Mouse (Mus musculus) liver, embryonic 12.5 days (tissue): ENCODE data around the gene Qk. TPM values are rescaled to one million over a fixed set of nuclear protein-coding genes. Genes with fewer than 3 reads are reported as not detected.

Experiments used
- ATAC-seq: fragments of 200-750 bp; cut with Nextera tagmentation; 2 replicates; pipeline ENCODE4 v1.8.0; 2017; ENCODE audit warnings: moderate number of reproducible peaks, mild to moderate bottlenecking, moderate library complexity
- H3K27ac ChIP-seq: fragments of 300-500 bp; sonication (generic); 2 replicates; pipeline ENCODE4 v1.5.1; 2016; ENCODE audit warnings: mild to moderate bottlenecking
- H3K27me3 ChIP-seq: fragments of 300-500 bp; sonication (generic); replicated peaks from 2 replicates; pipeline ENCODE4 v1.6.1; 2016; ENCODE audit warnings: mild to moderate bottlenecking, moderate library complexity
- H3K36me3 ChIP-seq: fragments of 300-500 bp; sonication (generic); 2 replicates; pipeline ENCODE4 v1.6.1; 2016; ENCODE audit warnings: mild to moderate bottlenecking, moderate library complexity
- H3K4me1 ChIP-seq: fragments of 300-500 bp; sonication (generic); 2 replicates; pipeline ENCODE4 v1.6.1; 2016
- H3K4me2 ChIP-seq: fragments of 300-500 bp; sonication (generic); 2 replicates; pipeline ENCODE4 v1.6.1; 2016; ENCODE audit warnings: mild to moderate bottlenecking, moderate library complexity
- H3K4me3 ChIP-seq: fragments of 300-500 bp; sonication (generic); 2 replicates; pipeline ENCODE4 v1.5.1; 2016; ENCODE audit warnings: mild to moderate bottlenecking, moderate library complexity
- H3K9ac ChIP-seq: fragments of 300-500 bp; sonication (generic); 2 replicates; pipeline ENCODE4 v1.6.1; 2016; ENCODE audit warnings: mild to moderate bottlenecking, moderate library complexity
- H3K9me3 ChIP-seq: fragments of 300-500 bp; sonication (generic); replicated peaks from 2 replicates; pipeline ENCODE4 v1.6.1; 2016; ENCODE audit warnings: mild to moderate bottlenecking, moderate library complexity
- WGBS: fragments of 180-500 bp; shearing (Covaris S2); methylation state at CpG from one replicate; pipeline ENCODE4 v1.1.7; 2016; ENCODE audit not compliant: insufficient replicate concordance; 5-methylcytosine and 5-hydroxymethylcytosine counted together
- polyA plus RNA-seq: library from polyadenylated mRNA; unstranded; fragments of >200 nt; fragmentation: Nextera tagmentation; extraction: Ambion mirVana; gene quantifications from 2 replicates; pipeline ENCODE4 v1.2.1, GENCODE M21; 2016

Gene Qk
- polyA plus RNA-seq, 1 experiment from 2014 or later = 8.5 TPM

DNA sequence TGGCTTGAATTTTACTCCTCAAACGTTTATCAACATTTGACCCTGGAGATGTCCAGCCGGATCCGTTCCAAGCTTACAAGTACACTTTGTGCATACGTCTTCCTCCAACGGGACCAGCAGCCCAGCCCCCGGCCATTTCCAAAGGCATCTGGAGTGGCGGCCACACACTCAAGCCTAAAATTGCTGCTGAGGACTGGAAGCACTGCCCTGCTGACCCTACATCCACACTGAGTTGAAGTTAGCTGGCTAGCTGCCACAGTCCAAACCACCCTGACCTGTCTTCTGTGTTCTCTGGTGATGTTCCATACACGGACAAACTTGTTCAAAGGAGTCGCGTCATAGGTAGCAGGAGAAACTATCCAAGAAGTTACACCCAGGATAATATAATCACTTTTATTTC lies 18.6 kb upstream of the Qk start:
- Histone ChIP-seq H3K4me1 (no peaks in the 10 kb centered on the region; the same call in 1 of the 2 replicates), H3K27ac (no peak overlapping the region)
- 67% methylated on average over 10 of the region's 10 CpGs for WGBS

DNA sequence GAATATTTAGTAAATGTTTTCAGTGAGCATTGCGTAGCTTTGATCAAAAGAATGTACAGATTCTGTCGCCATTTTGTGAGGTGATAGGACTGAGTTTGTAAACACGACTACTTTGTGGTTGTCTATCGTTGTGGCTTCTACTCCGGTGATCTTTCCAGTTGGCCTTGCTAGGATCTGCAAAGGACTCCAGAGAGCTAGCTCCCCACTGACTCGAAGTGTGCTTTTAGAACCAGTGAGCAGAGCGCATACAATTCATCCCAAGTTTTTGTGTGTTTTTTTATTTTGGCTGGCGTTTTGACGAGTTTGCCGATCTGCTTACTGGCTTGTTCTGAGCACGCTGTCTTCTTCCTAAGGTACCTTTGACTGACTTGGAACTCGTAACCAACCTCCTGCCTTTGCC lies 16.9 kb upstream of the Qk start:
- H3K4me2 ChIP-seq = no peak overlapping the region
- peaks cover 51% of the 10 kb centered on the region for H3K27me3 ChIP-seq
- ATAC-seq = no peak
- no peaks in the 10 kb centered on the region for H3K36me3 ChIP-seq
- no peak overlapping the region for H3K9ac ChIP-seq
- H3K4me3 ChIP-seq = no peak overlapping the region
- no peaks in the 10 kb centered on the region for H3K9me3 ChIP-seq
- H3K4me1 ChIP-seq = no peaks in the 10 kb centered on the region; the same call in 1 of the 2 replicates
- 76% methylated on average over 12 of the region's 12 CpGs for WGBS
- no peak overlapping the region for H3K27ac ChIP-seq

More for the DNA sequence above, 18.6 kb upstream of the Qk start:
- no peak overlapping the region for H3K9ac ChIP-seq
- H3K4me3 ChIP-seq = no peak overlapping the region
- no peak for ATAC-seq
- no peaks in the 10 kb centered on the region for H3K9me3 ChIP-seq
- H3K4me2 ChIP-seq = no peak overlapping the region
- H3K27me3 ChIP-seq = peaks cover 46% of the 10 kb centered on the region
- no peaks in the 10 kb centered on the region for H3K36me3 ChIP-seq

GRCm38 (mm10) chr17:10335809-10336499 lies 16.3 kb upstream of the Qk start:
- Histone ChIP-seq H3K4me1 (no peaks in the 10 kb centered on the region; the same call in 1 of the 2 replicates), H3K27ac (no peak overlapping the region), H3K4me2 (peak overlapping the region; percentile 57), H3K9me3 (no peaks in the 10 kb centered on the region), H3K27me3 (peaks cover 51% of the 10 kb centered on the region), H3K9ac (no peak overlapping the region), H3K36me3 (no peaks in the 10 kb centered on the region), H3K4me3 (peak overlapping the region; percentile 40)
- no peak for ATAC-seq
- WGBS = 20% methylated on average over 16 of the region's 16 CpGs

DNA sequence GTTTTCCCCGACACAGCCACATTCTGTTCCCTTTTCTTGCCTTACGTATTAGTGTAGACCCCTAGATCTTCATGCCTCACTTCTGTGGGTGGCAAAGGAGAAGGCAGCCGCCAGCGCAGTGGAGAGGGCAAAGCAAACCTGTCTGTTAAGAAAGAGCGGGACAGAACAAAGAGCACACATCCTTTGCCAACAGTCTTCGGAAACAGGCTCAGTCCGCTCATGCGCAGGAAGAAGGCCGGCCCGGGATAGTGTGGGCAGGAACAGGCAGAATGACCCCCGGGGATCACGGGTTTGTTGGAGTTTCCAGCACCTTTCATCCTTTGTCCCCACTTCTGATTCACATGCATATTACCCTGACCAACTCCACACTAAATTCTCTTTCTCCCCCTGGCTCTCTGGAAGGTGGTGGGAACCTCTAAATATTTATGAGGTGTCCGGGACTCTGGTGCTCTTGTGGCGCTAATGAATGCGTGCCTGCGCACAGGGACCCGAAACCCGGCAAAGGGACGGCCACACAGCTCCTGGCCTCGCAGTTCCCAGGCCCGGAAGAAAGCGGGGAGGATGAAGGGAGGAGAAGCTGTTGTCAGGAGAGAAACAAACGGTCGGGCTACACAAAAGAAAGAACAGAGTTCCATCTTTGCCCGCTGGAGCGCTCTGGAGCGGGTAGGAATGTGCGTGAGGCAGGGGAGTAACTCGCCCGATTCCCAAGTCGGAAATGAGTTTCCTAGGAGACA lies 15.5 kb upstream of the Qk start:
- peak overlapping the region; percentile 57 for H3K4me2 ChIP-seq
- no peak for ATAC-seq
- H3K27me3 ChIP-seq = peaks cover 51% of the 10 kb centered on the region
- no peaks in the 10 kb centered on the region for H3K9me3 ChIP-seq
- 0 out of 2 replicates have a peak overlapping the region, but pooled peaks have one; percentile 13 for H3K27ac ChIP-seq
- H3K4me1 ChIP-seq = no peaks in the 10 kb centered on the region; the same call in 1 of the 2 replicates
- H3K4me3 ChIP-seq = peak overlapping the region; percentile 40
- no peak overlapping the region for H3K9ac ChIP-seq
- WGBS = 1% methylated on average over 31 of the region's 31 CpGs
- H3K36me3 ChIP-seq = no peaks in the 10 kb centered on the region

- H3K4me3 ChIP-seq = no peak overlapping the region
These were observed 14.8 kb upstream of the Qk start for GRCm38 (mm10) chr17:10334481-10334880.

DNA sequence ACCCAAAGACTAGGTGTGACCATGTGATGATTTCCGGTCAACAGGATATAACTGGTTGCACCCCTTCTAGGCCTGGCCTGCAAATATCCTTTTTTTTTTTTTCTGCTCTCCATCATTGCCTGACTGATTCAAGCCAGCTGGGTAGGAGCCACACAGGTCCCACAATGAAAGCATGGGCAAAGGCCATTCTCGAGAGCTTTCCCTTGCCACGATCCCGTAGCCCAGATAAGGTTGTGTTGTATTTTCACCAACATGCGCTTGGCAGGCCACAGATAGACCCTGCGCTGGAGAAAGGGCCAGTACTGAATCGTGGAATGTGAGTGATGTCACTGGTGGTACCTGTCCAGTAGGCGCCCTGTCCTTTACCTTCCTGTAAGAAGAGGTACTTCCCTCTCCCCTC lies 13.7 kb upstream of the Qk start:
- peaks cover 51% of the 10 kb centered on the region for H3K27me3 ChIP-seq
- no peak overlapping the region for H3K27ac ChIP-seq
- 76% methylated on average over 8 of the region's 8 CpGs for WGBS

More at GRCm38 (mm10) chr17:10334481-10334880, 14.8 kb upstream of the Qk start:
- Histone ChIP-seq H3K27me3 (peaks cover 51% of the 10 kb centered on the region), H3K36me3 (no peaks in the 10 kb centered on the region), H3K9ac (no peak overlapping the region), H3K9me3 (no peaks in the 10 kb centered on the region), H3K27ac (no peak overlapping the region), H3K4me1 (peaks cover under 1% of the 10 kb centered on the region; the same call in 1 of the 2 replicates), H3K4me2 (peak overlapping the region; percentile 57)
- WGBS = 14% methylated on average over 1 of the region's 1 CpGs
- ATAC-seq = no peak

DNA sequence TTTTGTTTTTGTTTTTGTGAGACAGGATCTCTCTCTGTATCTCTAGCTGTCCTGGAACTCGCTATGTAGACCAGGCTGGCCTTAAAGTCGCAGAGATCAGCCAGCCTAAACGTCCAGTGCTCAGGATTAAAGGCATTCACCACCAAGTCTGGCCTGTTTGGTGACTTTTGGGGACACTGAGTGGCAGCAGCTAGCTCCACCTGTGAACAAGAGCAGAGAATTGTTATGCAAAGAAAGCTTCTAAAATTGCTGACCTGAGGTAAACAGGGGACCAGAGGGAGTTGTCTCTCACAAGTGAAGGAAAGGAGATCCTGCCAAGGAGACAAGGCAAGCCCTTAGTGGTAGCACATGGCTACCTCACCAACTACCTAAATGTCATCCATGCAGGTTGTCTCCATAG lies 12.5 kb upstream of the Qk start:
- no peak overlapping the region for H3K4me2 ChIP-seq
- no peaks in the 10 kb centered on the region for H3K36me3 ChIP-seq
- H3K4me1 ChIP-seq = peaks cover 8% of the 10 kb centered on the region; the same call in 1 of the 2 replicates
- no peak overlapping the region for H3K27ac ChIP-seq
- peaks cover 44% of the 10 kb centered on the region for H3K27me3 ChIP-seq
- H3K9me3 ChIP-seq = no peaks in the 10 kb centered on the region
- H3K4me3 ChIP-seq = no peak overlapping the region
- ATAC-seq = no peak
- no peak overlapping the region for H3K9ac ChIP-seq
- 68% methylated on average over 3 of the region's 3 CpGs for WGBS

More for the DNA sequence above, 13.7 kb upstream of the Qk start:
- Histone ChIP-seq H3K4me2 (no peak overlapping the region), H3K36me3 (no peaks in the 10 kb centered on the region), H3K9ac (no peak overlapping the region), H3K4me1 (peaks cover 7% of the 10 kb centered on the region; the same call in 1 of the 2 replicates), H3K4me3 (no peak overlapping the region), H3K9me3 (no peaks in the 10 kb centered on the region)
- no peak for ATAC-seq

DNA sequence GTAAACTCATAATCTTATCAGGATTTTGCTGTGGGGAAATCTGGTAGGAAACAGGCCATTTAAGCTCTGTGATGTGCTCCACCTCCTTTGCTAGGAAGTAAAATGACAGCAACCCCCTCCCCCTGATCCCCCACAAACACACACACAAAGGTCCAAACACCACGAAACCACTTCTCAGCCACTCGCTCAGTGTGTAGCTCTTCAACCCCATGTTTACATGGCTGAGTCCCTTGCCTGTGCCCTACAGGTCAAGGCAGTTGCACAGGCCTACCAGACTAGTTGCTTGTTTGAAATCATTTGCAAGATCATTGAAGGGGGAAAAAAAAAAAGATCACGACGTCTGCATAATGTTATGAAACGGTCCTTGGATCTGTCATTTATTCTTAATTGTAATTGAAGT lies 9.8 kb upstream of the Qk start:
- Histone ChIP-seq H3K9ac (no peak overlapping the region), H3K36me3 (no peaks in the 10 kb centered on the region), H3K4me3 (no peak overlapping the region), H3K9me3 (no peaks in the 10 kb centered on the region), H3K27me3 (peaks cover 18% of the 10 kb centered on the region), H3K27ac (no peak overlapping the region), H3K4me2 (no peak overlapping the region), H3K4me1 (peaks cover 13% of the 10 kb centered on the region; the same call in 1 of the 2 replicates)
- ATAC-seq = no peak
- WGBS = 55% methylated on average over 5 of the region's 5 CpGs

DNA sequence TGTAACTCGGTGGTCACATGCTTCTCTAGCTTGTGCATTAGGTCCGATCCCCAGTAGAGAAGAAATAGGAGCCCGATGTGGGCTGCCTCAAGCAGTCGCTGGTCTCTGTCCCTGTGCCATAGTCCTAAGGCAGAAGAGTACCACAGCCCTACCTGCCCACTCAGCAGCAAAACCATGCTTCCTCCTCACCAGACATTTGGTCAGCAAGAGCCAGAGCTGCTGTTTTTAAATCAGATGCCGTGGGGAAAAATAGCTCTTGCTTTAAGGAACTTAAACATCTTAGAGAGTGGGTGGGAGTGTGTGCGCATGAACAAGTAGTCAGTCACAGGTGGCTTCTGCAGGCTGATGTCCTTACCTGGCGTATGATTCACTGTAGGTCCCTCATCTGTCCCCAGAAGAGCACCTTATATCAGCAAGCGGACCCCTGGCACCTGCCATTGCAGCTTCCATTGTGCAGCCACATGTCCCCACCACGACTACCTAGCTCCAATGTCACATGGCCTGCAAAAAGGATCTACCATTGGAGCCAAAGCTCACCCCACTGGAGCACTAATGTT lies 9.0 kb upstream of the Qk start:
- Histone ChIP-seq H3K36me3 (no peaks in the 10 kb centered on the region), H3K9me3 (no peaks in the 10 kb centered on the region), H3K9ac (no peak overlapping the region), H3K4me1 (peaks cover 13% of the 10 kb centered on the region; the same call in 1 of the 2 replicates), H3K27ac (no peak overlapping the region), H3K4me3 (no peak overlapping the region), H3K4me2 (no peak overlapping the region), H3K27me3 (peaks cover 9% of the 10 kb centered on the region)
- 74% methylated on average over 9 of the region's 9 CpGs for WGBS
- no peak for ATAC-seq

DNA sequence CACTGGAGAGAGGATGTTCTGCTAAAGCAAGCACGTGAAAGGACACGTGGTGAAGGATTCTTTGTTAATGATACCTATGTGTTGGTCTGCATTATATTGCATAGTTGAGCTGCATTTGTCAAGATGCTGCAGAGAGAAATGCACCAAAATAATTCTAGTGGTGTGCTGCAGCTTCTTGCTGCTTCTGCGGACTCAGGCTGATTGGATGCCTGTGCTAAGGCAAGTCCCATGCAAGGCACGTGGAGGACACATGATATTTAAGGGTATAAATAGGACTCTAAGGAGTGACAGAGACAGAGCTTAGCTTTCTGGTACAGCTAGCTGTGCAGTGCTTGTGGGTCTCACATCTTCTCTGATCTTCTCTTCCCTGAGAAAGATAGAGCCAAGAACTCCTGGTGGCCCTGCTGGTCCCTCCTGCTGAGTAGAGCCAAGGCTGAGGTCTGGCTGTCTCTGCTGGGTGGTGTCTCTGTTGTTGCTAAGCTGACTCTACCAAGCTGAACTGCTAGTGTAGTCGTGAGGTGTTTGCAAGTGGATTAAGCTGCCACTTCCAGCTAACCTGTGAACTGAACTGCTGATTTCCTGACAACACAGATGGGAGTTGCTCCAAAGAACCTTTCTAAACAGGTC lies 8.0 kb upstream of the Qk start:
- Histone ChIP-seq H3K4me2 (no peak overlapping the region), H3K36me3 (no peaks in the 10 kb centered on the region), H3K9me3 (no peaks in the 10 kb centered on the region), H3K4me3 (no peak overlapping the region), H3K27me3 (peaks cover under 1% of the 10 kb centered on the region; the same call in 1 of the 2 replicates), H3K4me1 (peaks cover 13% of the 10 kb centered on the region; the same call in 1 of the 2 replicates), H3K9ac (no peak overlapping the region), H3K27ac (no peak overlapping the region)
- WGBS = 63% methylated on average over 5 of the region's 5 CpGs
- no peak for ATAC-seq

- Histone ChIP-seq H3K9ac (no peak overlapping the region), H3K9me3 (no peaks in the 10 kb centered on the region), H3K27ac (no peak overlapping the region), H3K27me3 (no peaks in the 10 kb centered on the region), H3K4me2 (no peak overlapping the region), H3K36me3 (no peaks in the 10 kb centered on the region), H3K4me3 (no peak overlapping the region), H3K4me1 (peaks cover 13% of the 10 kb centered on the region; the same call in 1 of the 2 replicates)
- ATAC-seq = 0 out of 2 replicates have a peak, but pooled peaks have one; percentile 27
- WGBS = 55% methylated on average over 3 of the region's 3 CpGs
These were observed 7.0 kb upstream of the Qk start for GRCm38 (mm10) chr17:10326596-10327045.
